Mouse (Mus musculus): ENCODE results near the gene Topors. TPM values are rescaled to one million over a fixed set of nuclear protein-coding genes. Genes with fewer than 3 reads are reported as not detected.

Topors gene
- polyA plus RNA-seq (2017; shearing (Covaris generic)): 23.3 TPM

GRCm38 (mm10) chr4:40269430-40270032, at the start of gene Topors, which contains the start of gene Smim27:
Gene Topors, minus strand, starts transcription at chr4:40269850.
Gene Smim27, plus strand, starts transcription at chr4:40269579.

GRCm38 (mm10) chr4:40279276-40279900, 9.7 kb upstream of the Topors start, which contains the start of gene Ndufb6:
Gene Ndufb6, minus strand, starts transcription at chr4:40279421.

GRCm38 (mm10) chr4:40239409-40240271, 30.0 kb downstream of the Topors start, which contains the start of gene Ddx58:
Gene Ddx58, minus strand, starts transcription at chr4:40239828.

Other genes starting within 250 kb of the Topors start
- 37.0 TPM for gene Aco1, start 126.8 kb downstream of the Topors start, polyA plus RNA-seq (2017; shearing (Covaris generic))
- 113 TPM for gene Ddx58, start 30.0 kb downstream of the Topors start, polyA plus RNA-seq (2017; shearing (Covaris generic))
- gene Smim27, start 271 bp downstream of the Topors start, polyA plus RNA-seq (2017; shearing (Covaris generic)): 70.5 TPM
- 146 TPM for gene Ndufb6, start 9.6 kb upstream of the Topors start, polyA plus RNA-seq (2017; shearing (Covaris generic))
- not detected for gene Tmem215, start 202.3 kb upstream of the Topors start, polyA plus RNA-seq (2017; shearing (Covaris generic))